Mouse (Mus musculus) spleen, adult 2 months (tissue): Measurements from ENCODE around the gene Iffo2.

Experiments
- CTCF ChIP-seq: fragments of 200-500 bp; IDR thresholded peaks from 2 replicates; pipeline ENCODE4 v1.5.1; 2011; ENCODE audit warnings: mild to moderate bottlenecking, inconsistent platforms; ENCODE audit not compliant: insufficient read depth, insufficient read length, insufficient replicate concordance; ENCODE audit errors: extremely low read depth
- POLR2A ChIP-seq: fragments of 200-500 bp; IDR thresholded peaks from 2 replicates; pipeline ENCODE4 v1.6.1; 2011; ENCODE audit warnings: low read depth, low read length, inconsistent platforms

GRCm38 (mm10) chr4:139602357-139603244 is 72.3 kb downstream of the Iffo2 start, which contains the start of gene Gm21969:
- TF ChIP-seq POLR2A (no peak), CTCF (peak; percentile 79; the same call in 1 of the 2 replicates)
